Mouse (Mus musculus): ENCODE results near the gene Prpf8. TPM values are rescaled to one million over a fixed set of nuclear protein-coding genes. Genes with fewer than 3 reads are reported as not detected.
A peak's percentile ranks its signal among the peaks of the same experiment; 100 is the strongest.

Prpf8 gene
- total RNA-seq, 1 experiment from 2014 or later: 166 TPM

GRCm38 (mm10) chr11:75459751-75460102 is 26.9 kb upstream of the Prpf8 start:
- DNase-seq: no peak

- DNase-seq: peak; percentile 85
Observed at GRCm38 (mm10) chr11:75460103-75460843, 26.3 kb upstream of the Prpf8 start.

DNA sequence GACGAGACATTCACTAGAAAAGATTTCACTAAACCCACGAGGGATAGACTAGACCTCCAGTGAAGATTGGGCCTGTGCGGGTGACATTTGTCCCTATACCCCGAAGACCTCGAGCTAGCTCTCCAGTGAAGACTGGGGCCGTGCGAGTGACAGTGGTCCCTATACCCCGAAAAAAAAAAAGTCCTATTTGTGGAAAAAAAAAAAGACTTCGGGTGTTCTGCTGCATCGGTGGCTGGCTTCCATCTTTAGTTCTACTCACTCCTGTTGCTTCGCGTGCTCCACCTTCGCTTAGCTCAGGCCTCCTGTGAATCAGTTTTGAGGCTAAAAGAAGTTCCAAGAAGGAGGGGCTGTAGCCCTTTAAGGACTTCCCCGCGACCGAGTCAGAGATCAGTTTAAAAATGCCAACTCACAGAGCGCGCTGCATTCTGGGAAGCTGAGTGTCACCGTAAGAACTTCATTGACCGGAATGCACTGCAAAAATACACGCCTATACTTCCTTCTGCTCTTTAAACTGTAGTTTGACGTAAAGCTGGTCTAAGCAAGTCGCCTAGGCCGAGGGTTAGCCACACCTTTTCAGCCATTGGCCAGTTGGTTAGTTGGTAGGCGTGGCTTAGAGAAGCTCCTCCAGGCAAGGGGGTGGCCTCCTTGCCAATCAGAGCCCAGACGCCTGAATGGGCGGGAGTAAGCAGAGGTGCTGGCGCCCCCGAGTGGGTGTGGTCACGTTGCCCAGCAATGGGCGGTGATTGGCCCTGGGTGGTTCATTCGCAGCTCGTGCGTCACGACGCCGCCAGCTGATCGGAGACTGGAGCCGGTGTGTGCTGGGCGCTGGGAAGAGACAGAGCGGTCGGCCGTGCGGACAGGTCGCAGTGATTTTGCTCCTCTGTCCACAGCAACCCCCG is 25.5 kb upstream of the Prpf8 start, which contains the start of gene Tlcd2:
Tlcd2 (plus strand) TSS at position 872 of the 899 bp plus-strand sequence.
- peak; percentile 98 for DNase-seq

DNA sequence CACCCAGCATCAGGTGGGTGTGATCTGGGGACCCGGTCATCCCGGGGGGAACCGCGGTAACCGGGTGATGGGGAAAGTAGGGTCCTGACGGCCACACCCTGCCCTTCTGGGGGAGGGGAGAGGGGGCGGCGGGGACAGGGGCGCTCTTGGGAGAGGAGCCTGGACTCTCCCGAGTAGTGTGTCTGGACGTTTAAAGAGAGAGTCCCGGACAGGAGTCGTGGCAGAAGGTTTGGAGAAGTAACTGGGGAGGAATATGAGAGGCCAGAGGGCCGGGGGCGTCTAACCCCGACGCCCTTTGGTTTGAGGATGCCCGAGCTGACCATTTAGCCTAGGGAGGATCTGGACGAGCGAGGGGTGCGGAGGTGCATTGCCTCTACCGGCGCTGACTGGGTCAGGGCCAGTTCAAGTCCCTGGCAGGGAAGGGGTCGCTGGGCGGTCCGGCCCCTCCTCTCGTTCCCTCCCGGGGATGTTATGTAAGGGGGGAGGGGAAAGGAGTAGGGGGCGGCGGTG is 24.8 kb upstream of the Prpf8 start:
- DNase-seq: no peak

DNA sequence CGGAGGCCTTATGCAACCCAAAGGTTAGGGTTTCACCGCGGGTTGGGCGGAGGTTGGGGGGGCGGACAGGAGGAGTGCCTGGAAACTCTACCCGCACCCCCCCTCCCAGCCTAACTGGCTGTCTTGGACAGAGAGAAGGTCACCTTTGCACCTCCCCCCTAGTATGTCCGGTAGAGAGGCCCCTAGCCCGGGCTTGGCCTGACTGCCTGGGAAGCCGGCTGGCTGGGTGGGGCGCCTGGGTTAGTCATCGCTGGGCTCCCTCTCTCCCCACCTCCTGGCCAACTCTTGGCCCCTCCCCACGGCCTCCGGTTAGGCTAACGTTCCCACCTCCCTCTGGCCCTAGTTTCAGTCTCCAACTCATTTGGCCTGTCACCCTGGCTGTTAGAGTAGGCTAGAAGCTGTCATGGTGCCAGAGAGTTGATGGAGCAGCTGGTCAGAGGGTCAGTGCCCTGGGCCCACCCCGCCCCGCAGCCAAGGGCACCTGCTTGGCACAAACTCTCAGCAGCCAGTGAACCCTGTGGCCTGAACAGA is 24.3 kb upstream of the Prpf8 start:
- peak; percentile 88 for DNase-seq

DNA sequence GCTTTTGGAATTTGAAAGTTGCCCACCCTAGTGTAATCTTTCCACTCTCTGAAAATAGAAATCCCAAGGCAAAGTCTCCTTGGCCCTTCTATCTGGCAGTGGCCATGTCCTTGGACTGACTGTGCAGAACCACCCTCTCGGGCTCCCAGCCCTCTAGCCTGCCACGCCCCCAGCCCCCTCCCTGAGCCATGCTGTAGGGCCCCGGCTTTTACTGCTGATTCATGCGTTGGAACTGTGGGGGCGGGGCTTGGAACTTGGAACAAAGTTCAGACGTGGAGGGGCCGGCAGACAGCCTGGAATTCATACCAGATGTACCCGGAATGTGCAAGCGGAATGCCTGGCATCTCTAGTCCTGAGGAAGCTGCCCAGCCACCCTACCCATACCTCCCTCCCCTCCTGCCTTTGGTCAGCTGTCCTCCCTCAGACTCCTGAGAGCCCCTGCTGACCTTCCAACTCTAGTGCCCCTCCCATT is 23.7 kb upstream of the Prpf8 start:
- DNase-seq: peak; percentile 97

GRCm38 (mm10) chr11:75463624-75464023 is 23.0 kb upstream of the Prpf8 start:
- no peak for DNase-seq

- no peak for DNase-seq
Observed at GRCm38 (mm10) chr11:75464417-75464816, 22.2 kb upstream of the Prpf8 start.

DNA sequence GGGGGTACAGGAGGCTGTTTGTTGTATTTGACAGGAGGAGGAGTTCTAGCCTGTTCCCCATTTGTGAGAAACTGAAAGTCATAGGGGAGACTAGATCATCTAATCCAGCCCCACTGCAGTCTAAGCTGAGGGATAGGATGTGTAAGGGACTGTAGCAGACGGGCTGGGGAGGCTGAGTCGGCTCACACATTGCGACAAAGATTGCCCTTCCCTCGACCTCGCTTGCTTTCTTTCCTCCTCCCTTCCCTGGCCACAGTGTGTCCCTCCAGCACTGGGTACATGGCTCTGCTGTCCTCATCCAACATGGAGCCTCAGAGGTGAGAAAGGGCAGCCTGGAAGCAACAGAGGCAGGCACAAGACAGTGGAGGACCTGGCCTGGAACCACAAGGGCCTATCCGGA is 21.6 kb upstream of the Prpf8 start:
- no peak for DNase-seq

GRCm38 (mm10) chr11:75466731-75467505 is 19.7 kb upstream of the Prpf8 start:
- DNase-seq: no peak

GRCm38 (mm10) chr11:75467512-75468215 is 19.0 kb upstream of the Prpf8 start:
- DNase-seq: peak; percentile 75

DNA sequence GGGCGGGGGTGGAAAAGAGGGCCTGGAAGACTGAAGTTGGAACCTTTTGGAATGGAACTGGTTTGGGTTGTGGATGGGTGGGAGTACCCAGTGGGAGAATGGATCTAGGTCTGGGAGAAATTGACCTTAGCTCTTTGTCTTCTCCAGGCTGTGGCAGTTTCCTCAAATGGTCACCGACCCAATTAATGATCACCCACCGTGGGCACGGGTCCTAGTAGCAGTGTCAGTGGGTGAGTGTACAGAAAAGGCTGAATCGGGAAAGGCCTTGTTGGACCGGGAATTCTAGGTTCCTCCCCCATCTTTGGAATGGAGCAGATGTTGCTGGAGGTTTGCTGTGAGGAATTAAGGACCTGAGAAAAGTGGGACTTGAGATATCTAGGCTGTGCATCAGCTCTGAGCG is 18.2 kb upstream of the Prpf8 start:
- no peak for DNase-seq

- no peak for DNase-seq
Observed at GRCm38 (mm10) chr11:75469261-75469660, 17.4 kb upstream of the Prpf8 start.

- no peak for DNase-seq
Observed at GRCm38 (mm10) chr11:75470675-75471074, 15.9 kb upstream of the Prpf8 start.

- DNase-seq: no peak
Observed at GRCm38 (mm10) chr11:75472469-75473081, 14.0 kb upstream of the Prpf8 start.

DNA sequence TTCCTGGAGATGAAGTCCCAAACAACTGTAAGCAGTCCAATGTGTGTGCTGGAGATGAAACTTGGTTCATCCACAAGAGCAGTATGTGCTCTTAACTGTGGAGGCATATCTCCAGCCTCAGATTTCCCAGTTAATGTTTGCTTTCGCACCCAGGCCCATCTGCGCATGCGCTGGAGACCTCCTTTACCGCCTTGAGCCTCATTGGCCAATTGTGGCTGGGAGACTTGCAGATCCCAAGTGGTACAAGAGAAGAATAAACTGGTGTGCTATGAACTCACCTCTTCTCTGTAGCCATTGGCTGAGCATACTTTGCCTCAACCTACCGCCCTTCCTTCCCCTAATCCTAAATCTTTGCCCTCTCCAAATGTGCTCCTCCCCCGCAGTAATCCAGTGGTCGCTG is 13.2 kb upstream of the Prpf8 start:
- DNase-seq: no peak

GRCm38 (mm10) chr11:75486192-75486591 is 424 bp upstream of the Prpf8 start:
- DNase-seq: no peak

- no peak for DNase-seq
Observed at GRCm38 (mm10) chr11:75487496-75487895, 880 bp downstream of the Prpf8 start.

DNA sequence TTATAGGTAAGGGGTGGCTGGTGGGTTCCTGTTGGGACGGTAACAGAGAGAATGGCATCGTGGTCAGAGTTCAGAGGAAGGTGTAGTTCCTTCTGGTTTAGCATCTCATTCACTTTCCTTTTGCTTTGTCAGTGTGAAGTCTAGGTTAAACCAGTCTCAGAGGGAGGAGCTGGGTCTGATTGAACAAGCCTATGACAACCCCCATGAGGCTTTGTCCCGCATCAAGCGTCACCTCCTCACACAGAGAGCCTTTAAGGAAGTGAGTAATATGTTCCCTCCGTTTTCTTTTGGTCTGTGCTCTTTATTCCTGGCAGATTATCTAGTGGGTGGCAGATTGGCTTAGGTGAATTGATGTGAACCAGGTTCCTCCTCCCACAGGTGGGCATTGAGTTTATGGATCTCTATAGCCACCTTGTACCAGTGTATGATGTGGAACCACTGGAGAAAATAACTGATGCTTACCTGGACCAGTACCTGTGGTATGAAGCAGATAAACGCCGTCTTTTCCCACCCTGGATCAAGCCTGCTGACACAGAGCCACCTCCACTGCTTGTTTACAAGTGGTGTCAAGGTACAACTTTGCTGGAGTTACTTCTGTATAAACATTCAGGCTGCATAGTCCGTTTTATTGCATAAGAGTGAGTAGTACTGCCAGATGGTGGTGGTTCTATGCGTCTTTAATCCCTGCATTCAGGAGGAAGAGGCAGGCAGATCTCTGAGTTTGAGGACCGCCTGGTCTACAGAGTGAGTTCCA is 7.9 kb downstream of the Prpf8 start:
- no peak for DNase-seq

GRCm38 (mm10) chr11:75498126-75498525 is 11.5 kb downstream of the Prpf8 start:
- DNase-seq: no peak

Data from adrenal gland, postnatal 25 days (tissue).